Mouse (Mus musculus): ENCODE results near the gene Steap3.

Steap3 gene

DNA sequence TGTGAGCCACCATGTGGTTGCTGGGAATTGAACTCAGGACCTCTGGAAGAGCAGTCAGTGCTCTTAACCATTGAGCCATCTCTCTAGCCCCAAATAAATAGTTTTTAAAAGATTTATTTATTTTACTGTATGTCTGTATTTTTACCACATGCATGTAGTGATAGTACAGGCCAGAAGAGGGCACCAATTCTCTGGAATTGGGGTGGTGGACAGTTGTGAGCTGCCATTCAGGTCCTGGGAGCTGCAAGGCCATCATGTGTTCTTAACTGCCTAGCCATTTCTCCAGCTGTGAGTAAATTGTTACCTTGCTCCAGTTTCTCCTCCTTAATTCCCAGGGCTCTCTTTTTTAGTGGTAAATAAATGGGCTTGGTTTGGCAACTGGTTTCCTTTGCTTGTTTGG is 118.3 kb downstream of the Steap3 start:
- DNase-seq (ENCODE audit: low spot score in 2 of 2) = peak in 1 of 2 experiments; percentile 58

DNA sequence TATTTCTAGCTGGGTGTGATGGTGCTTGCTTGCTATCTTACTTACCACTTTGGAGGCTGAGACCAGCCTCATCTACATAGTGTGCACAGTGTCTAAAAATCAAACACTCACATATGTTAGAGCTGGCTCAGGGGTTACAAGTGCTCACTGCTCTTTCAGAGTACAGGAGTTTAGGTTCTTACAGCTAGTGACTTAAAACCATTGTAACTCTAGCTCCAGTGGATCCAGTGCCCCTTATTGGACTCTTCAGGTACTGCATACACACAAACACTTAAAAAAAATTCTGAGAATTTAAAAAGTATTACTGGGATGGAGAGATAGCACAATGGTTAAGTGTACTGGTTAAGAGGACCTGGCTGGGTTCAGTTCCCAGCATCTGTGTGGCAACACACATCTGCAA is 125.5 kb downstream of the Steap3 start:
- DNase-seq (ENCODE audit: low spot score in 2 of 2) = no peak

- no peak for DNase-seq (ENCODE audit: low spot score in 2 of 2)
Observed at GRCm38 (mm10) chr1:120145527-120146216, 126.8 kb downstream of the Steap3 start.

- DNase-seq (ENCODE audit: low spot score in 2 of 2) = no peak
Observed at GRCm38 (mm10) chr1:120142551-120142950, 130.0 kb downstream of the Steap3 start.

All from spleen, postnatal 10 days (tissue).